Mouse (Mus musculus) heart, adult 11 months (tissue): ENCODE data around the gene Fbxw7.

Experiments used
- DNase-seq: peaks from one replicate; pipeline ENCODE4 v3.0.0; 2022

Fbxw7 gene

DNA sequence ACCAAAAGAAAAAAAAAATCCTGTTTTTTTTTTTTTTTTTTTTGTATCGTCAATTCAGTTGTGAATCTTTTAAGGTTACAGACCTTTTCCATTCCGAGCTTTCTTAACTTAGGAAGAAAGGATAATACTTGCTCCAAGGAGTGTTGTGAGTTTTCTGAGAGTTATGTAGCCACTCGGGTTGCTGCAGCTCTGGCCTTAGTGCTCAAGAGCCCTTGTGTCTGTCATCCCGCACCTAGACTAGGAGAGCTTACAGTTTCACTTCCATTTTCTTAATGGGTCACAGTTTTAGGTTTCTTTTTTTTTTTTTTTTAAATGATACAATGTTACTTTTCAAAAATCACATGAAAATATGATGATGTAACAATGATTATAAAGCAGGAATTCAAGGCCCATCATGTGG is 12.5 kb downstream of the Fbxw7 start:
- DNase-seq, result no peak

DNA sequence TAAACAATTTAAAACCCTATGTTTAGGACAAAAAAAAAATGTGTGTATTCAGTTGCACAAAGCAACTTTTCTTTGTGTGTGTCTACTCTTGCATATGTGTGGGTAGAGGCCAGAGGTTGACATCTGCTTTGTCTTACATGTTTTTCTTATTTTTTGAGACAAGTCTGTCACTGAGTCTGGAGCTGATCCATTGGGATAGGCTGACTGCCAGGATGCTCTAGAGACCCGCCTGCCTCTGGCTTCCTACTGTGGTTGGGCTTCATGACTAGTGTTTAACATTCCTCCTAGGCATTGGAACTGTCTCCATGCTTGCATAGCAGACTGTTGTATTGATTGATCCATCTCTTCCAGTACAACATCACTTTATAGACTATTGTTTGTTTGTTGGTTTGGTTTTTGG is 14.3 kb downstream of the Fbxw7 start:
- DNase-seq, result no peak

DNA sequence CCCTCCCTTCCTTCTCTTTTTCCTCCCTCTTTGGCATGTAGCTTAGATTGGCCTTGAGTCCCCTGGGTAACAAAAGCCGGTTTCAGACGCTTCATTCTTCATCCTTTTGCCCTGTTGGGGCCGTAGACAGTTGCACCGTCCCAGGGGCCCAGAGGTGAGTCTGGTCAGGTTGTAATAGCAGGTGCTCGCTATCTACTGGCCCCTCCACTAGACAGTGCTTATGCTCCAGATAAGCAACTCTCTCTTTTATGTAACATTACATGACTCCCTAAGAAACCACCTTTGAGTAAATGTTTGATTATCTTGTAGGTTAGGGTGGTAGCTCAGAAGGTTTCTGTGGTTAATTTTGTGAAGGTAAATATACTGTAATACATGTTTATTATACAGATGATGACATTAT is 21.0 kb downstream of the Fbxw7 start:
- no peak for DNase-seq

DNA sequence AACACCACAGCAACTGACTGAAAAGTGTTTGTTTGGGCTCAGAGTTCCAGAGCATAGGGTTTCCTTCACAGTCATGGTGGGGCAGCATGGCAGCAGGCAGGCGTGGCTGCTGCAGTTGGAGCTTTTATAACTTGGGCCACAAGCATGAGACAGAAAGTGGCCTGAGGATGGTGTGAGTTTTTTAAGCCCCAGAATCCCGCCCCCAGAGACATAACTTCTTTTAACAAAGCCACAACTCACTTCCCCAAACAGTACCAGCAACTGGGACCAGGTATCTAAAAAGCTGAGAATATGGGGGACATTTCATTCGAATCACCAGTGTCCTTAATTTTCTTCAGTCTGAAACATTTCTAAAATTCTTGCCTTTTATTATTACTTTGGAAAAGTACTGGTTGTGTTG is 22.9 kb downstream of the Fbxw7 start:
- DNase-seq, result no peak

DNA sequence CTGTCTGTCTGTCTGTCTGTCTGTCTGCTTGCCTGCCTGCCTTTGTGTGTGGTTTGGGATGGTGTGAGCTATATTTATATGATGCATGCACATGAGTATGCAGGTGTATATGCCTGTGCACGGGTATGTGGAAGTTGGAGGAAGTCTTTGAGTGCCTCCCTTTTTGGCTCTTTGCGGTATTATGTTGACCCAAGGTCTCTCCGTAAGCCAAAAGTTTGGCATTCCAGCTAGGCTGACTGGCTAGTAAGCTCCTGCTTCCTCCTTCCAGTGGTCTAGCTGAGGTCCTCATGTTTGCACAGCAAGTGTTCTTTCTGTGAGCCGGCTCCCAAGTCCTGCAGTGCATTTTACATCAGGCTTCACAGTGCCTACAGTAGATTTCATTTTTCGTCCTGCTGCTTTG is 24.4 kb downstream of the Fbxw7 start:
- no peak for DNase-seq

DNA sequence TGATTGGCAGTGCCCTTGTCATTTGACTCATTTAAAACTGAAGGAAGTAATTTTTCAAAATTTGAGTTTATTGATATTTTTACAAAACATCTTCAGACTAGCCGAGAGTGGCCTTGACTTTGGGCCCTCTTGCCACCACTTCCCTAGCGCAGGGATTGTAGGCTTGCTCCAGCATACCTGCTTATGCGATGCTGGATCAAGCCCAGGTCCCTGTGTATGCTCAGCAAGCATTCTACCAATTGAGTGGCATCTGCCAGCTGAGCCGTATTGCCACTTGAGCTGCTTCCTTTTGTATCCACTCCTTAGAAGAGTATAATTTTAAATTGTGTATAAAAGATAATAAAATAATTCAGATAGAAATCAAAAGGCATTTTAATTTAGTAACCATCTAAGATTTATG is 26.2 kb downstream of the Fbxw7 start:
- DNase-seq, result no peak

DNA sequence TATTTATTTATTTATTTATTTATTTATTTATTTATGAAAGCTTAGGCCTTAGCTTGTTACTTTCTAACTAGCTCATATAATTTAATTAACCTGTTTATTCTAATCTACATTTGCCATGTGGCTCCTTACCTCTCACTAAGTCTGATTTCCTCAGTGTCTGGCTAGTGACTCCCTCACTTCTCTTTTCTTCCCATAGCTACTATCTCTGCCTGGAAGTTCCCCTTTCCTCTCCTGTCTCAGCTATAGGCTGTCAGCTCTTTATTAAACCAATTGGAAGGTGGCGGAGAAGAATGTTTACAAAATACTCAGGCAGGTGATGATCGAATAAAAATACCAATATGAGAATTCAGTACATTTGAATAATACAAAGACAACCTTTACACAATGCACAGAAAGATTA is 27.7 kb downstream of the Fbxw7 start:
- DNase-seq, result no peak

DNA sequence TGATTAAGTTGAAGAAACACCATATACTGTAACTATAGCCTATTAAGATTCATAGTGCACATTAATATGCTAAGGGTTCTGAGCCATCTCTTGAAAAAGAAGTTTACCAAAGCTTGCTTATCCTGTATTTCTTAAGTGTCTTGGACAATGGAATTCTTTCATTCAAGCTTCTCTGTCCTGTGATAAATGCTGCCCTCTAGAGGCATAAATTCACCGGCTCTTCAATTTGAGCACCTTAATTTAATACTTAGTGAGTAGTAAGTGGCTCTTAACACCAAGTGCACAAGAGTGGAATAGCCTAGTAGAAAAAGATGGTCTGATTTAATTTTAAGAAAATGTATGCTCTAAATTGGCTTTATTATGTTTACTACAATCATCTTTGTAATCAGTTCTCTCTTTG is 28.5 kb downstream of the Fbxw7 start:
- DNase-seq, result peak; percentile 51

DNA sequence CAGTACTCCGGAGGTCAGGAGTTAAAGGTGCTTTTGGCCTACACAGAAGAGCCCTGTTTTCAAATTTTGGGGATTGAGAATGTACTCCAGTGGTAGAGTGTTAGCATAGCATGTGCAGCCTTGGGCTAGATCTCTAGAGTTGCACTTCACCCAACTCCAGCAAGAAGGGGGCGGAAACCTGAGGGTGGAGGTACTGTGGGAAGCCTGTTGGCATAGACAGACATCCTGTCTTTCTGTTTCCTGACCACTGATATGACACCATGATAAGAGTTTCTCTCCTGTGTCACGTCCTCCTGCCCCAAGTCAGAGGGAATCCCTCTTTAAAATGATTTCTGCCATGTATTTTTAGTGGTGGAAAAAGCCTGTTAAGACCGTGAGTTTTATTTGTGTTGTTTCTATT is 33.7 kb downstream of the Fbxw7 start:
- DNase-seq, result peak; percentile 95

DNA sequence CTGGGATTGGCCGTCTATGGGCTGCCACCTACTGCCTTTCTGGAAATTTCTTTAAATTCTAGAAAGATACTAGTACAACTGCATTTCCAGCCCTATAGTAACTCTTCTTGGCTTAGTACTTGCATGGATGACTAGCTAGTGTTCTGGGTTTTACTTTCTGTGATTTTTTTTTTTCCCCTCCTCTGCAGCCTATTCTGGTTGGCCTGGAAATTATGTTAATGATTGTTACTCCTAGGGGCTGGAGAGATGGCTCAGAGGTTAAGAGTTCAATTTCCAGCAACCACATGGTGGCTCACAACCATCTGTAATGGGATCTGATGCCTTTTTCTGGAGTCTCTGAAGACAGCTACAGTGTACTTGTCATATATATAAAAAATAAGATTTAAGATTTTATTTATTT is 35.4 kb downstream of the Fbxw7 start:
- DNase-seq, result peak; percentile 24

DNA sequence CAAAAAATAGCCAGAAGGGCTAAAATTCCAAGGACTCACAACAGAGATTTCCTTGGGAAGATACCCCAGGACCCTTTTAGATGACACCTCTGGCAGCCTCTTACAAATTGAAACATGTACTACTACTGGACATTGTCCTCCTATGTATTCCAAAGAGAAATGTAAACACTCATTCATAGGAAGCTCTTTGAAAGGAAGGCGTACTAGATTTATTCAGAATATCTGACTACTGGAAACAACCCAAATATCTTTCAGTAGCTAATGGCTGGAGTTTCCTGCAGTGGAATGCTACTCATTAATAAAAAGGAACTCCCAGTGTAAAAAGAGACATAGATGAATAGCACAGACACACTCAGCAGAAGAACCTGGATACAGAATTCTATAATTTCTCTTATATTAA is 36.7 kb downstream of the Fbxw7 start:
- DNase-seq, result no peak

DNA sequence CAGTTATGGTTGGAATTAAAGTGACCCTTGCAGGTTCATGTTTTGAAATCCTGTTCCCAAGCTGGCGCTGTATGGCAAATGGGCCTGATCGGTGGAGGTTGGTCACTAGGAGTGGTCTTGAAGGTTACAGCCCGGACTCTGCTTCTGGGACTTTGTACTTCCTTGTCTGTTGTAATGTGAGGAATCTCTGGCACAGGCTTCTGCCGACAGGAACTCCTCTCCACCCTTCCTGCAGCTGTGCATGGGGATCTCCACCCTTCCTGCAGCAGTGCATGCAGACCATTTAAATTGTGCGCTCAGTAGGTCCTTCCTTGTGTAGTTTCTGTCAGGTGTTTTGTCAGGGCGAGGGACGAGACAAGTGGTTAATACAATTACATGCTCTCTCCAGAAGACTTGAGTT is 37.8 kb downstream of the Fbxw7 start:
- peak; percentile 99 for DNase-seq

DNA sequence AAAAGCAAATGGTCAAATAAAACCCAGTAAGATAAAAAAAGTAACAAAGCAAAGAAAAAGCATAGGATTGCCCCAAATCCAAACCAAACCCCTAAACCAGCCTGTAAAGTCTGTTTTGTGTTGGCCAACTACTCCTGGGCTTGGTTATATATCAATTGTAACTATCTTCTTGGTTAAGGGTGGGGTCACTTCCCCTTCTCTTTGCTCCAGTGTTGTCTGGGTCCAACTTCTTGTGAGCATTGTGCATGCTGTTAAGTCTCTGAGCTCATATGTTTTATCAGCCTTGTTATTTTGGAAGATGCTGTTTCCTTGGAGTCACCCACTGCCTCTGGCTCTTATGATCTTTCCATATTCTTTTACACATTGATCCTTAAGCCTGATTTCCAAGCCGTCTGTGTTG is 39.4 kb downstream of the Fbxw7 start:
- no peak for DNase-seq

DNA sequence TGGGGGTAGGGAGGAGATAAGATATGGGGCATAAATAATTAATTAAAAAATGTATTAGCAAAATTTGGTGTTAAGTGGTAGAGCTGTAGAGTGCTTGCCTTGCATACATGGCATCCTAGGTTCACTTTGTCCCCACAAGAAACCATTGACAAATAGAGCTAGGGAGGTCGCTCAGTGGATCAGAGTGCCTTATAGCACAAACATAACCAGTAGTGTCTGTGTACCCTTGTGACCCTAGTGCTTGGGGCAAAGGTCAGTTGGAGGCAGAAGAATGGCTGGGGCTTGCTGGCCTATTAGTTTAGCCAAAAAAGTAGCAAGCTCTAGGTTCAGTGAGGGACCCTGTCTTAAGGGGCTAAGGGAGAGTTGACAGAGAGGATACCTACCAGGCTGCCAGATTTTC is 45.6 kb downstream of the Fbxw7 start:
- peak; percentile 35 for DNase-seq

DNA sequence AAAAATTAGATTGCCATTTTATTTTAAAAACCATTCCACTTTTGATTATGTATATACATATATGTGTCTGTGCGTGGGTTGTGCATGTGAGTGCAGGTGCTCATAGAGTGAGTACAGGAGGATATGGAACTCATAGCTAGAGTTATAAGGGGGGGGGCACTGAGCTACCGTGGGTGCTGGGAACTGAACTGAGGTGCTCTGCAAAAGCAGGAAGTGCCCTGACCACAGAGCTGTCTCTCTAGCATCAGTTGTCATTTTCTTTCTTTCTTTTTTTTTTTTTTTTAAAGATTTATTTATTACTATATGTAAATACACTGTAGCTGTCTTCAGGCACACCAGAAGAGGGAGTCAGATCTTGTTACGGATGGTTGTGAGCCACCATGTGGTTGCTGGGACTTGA is 46.7 kb downstream of the Fbxw7 start:
- peak; percentile 22 for DNase-seq

DNA sequence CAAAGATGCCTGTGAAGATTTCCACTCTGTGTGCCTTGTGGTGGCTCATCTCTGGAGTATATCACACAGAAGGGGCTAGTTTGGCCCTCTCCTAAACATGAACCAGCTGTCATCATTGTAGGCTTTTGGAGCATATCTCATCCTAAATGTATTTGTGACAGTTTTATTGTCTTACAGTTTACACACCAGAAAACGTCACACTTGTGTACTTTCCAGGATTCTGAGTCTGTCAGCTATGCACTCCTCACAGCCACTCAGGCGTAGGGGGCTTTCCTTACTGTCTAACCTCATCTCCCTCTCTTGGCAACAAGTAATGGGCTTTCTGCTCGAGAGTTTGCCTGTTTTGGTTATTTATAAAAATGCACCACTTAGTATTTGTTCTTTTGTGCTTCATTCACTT is 50.6 kb downstream of the Fbxw7 start:
- DNase-seq, result no peak

DNA sequence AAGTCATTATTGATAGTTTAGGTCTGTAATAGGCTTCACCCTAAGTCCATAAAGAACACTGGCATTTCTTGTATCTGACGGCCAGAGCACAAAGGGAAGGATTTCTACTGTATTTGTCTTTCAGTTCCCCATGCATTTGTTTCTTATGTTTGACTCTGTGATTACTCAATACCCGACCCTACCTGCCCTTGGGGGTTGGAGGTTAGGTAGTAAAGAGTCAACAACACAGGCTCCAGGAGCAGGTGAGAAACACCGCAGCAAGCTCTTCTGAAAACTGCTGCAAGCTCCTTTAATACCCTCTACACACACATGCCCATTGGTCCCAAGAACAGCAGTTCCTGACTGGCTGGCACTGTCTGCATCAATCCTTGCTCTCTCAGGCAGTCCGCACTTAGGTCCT is 51.8 kb downstream of the Fbxw7 start:
- DNase-seq, result no peak

DNA sequence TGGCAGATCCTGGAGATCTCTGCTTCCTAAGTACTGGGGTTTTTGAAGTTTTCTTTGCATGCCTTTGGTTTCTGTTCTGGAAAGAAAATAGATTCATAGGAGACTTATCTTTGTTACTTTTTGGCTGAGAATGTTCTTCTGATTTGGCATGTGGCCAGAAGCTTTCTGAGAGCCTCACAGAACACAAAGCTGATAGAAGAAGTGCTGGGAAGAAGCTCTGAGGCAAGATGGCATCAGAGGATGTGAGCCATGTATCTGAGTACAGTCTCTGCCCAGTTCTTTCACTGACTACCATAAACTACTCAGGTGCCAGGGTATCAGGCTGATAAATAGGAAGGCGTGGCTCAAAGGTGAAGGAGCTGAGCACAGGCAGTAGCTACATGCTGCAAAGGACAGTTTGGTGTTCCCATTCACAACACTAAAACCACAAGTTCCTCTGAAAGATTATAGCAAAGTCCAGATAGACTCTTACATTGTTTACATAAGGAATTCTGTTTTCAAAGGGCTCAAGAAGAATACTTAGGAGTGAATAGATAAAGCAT is 52.4 kb downstream of the Fbxw7 start:
- DNase-seq, result no peak

DNA sequence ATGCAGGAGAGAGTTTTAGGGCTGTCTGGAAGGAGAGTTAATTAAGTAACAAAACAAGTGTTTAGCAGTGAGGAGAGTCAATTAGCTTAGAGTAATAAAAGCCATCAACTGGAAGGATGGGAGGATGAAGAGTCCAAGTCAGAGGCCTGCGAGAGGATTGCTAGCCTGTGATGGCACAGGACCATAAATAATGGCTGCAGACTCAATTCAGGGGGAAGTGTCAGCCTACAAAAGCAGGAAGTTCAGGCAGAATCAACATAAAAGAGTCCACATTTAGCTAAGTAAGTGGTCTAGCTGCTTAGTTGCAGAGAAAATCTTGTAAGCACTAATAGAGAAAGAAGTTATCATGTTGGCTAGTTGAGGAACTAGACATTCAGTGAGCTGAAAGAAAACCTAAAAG is 52.9 kb downstream of the Fbxw7 start:
- DNase-seq, result no peak

DNA sequence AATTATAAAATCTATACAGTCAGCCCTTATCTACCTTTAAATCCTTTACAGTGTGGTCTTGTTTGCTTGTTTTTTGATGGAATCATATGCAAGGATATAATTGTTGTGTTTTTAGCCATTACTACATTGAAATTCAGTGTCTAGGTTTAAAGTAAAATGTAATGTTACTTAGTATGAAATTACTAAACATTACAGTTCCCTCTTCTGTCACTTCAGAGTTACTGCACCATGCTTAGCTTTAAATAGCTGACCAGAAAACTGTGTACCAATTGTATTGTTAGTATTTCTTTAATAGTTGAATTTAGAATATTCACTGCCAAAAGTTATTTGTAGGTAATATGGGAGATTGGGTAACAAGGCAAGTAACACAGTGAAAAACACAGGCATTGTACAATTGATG is 55.1 kb downstream of the Fbxw7 start:
- no peak for DNase-seq

DNA sequence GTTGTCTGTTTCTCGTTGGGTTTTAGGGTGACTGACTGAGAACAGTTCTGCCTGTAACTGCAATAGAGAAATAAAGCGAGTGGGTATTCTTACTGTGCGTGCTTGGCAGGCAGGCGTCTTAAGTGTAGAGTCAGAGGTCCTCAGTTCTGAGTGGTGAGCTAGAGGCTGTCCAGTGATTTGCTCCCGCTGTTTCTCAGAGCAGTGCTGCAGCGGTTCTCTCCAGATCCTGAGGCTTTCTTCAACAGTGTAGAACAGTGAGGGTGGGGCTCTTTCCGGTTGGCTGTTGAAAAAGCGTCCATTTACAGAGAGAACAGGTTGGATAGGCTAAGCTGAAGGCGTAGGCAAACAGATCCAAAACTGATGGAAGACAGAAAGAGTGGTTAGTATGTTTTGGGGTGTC is 60.2 kb downstream of the Fbxw7 start:
- no peak for DNase-seq

DNA sequence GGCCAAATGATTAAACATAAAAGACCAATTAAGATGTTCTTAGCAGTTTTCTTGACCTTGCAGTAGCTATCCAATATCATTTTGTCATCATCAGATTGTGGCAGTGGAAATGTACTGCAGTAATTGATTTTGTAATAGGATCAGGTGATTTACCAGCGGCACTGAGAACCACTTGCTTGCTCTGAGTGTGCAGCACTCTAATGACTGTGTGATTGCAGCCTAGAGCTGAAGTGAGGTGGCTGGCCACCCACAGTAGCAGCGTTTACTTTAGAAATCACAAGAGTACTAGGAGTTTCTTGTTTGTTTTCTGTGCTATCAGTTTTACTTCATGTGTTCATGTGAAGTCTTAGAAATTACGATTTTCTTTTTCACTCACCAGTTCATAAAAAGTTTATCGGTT is 61.1 kb downstream of the Fbxw7 start:
- DNase-seq, result no peak

DNA sequence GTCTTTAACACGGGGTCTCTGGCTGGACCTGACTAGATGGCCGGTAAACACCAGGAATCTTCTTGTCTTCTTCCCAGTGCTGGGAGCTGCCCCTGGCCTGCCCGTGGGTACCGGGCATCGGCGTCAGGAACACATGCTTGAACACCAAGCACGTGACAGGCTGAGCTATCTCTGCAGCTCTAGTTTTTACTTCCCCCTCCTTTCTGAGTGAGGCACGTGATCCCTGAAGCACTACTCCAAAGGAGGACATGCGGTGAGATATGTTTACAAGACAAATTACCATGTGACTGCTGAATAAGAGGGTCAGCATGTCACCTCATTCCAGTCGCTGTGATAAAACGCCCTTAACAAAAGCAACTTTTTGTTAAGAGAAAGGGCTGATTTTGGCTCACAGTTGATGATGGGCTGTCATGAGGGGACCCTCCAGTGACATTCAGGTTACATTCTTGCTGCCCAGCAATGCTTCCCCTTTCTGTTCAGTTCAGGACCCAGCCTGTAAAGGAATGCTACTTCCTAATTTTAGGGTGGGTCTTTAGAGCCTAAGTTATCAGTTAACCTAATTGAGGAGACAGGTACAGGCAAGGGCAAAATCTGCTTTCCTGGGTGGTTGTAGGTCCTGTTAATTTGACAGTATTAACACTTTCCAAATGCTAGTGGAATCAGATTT is 68.9 kb downstream of the Fbxw7 start:
- DNase-seq, result peak; percentile 96

DNA sequence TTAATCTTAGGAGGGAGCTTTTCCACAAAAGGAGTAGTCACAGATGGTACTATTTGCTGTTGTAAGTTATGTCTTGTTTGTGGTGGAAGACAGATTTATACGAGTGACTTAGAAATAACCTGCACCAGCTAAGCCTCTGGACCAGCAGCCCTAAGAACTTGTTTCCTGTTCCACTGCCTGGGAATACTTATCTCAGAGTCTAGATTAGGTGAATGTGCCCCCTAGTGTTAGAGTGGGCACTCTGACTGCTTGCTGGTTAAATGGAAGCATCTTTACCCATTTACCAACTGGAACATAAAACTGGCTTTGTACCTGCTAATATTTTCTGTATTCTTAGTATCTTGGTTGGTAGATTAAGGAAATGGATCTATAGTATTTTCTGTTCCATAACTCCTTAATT is 74.6 kb downstream of the Fbxw7 start:
- no peak for DNase-seq

DNA sequence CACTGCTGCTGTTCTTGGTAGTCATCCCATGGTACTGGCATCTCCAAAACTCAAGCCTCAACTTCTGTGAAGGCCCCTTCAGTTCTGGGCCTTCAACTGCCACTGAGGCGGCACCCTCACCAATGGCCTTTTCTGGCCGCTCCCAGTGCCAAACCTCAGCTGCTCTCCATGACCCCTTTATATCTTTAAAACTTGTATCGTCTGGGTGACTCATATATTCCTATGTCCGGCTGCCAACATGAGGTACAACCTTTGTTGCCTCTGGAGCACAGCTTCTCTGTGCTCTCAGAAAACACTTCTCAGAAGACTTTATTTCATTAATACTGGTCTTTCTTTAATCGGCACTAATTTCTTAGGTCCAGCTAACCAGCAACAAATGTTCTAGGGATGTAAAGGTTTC is 75.9 kb downstream of the Fbxw7 start:
- DNase-seq, result peak; percentile 89

DNA sequence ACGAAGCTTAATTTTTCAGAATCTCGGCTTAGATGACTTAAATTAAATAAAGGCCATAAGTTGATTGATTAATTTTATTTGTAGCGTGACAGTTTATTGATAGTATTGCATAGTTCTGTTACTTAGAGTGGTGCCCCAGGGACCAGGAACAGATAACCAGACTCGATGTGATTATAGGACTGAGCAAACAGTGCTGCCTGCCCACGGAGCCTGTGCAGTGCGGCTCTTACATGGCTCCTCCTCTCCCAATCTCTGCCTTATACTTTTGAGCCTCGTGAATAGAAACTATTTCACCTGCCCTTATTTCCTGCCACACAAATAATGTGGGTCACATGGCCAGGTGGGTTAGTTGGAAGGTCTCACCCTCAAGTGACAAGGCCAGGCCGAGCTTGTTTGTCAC is 82.9 kb downstream of the Fbxw7 start:
- DNase-seq, result no peak
